Mouse (Mus musculus): ENCODE results near the gene Slc30a7.

The Slc30a7 gene

GRCm38 (mm10) chr3:116006978-116007940 lies at the start of gene Slc30a7, which contains the start of gene Extl2:
Slc30a7 (minus strand) TSS chr3:116007406.
Extl2 (plus strand) TSS chr3:116007462.
- DNase-seq = peak; percentile 86

DNA sequence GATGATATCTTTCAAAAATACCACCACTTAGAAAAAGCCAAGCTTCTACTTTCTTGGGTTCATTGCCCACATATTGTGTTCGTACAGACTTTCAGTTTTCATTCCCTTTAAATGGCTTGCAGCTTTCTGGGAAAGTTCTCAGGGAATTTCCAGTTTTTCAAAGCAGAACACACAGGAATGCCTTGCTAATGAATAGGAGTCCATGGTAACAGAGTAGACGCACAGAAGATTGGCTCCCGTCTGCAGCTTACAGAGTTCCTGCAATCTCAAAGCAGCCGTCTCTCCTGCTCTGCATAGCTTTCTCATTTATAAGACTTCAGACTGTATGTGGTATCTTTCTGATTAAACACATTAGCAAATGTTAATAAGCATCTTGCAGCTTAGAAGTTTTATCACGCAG lies 39.8 kb upstream of the Slc30a7 start:
- DNase-seq = no peak

GRCm38 (mm10) chr3:116046000-116046399 lies 38.8 kb upstream of the Slc30a7 start:
- DNase-seq = no peak

DNA sequence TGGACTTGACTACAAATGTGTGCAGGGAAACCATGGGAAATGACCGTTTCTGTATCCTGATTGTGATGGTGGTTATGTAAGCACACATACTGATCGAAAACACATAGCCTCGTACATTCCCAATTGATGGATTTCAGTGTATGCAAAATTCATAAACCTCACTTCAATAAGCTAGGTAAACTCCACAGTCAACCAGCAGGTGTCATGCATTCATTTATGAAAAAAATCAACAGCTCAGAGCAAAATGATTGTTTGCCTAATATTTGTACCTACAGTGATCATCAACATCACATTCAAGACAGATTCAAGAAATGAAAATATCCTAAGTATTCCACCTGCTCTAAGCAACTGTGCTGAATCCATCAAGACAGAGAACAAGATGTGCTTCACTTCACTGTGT lies 33.6 kb upstream of the Slc30a7 start:
- no peak for DNase-seq

- no peak for DNase-seq
Observed at GRCm38 (mm10) chr3:116033871-116034222, 26.6 kb upstream of the Slc30a7 start.

DNA sequence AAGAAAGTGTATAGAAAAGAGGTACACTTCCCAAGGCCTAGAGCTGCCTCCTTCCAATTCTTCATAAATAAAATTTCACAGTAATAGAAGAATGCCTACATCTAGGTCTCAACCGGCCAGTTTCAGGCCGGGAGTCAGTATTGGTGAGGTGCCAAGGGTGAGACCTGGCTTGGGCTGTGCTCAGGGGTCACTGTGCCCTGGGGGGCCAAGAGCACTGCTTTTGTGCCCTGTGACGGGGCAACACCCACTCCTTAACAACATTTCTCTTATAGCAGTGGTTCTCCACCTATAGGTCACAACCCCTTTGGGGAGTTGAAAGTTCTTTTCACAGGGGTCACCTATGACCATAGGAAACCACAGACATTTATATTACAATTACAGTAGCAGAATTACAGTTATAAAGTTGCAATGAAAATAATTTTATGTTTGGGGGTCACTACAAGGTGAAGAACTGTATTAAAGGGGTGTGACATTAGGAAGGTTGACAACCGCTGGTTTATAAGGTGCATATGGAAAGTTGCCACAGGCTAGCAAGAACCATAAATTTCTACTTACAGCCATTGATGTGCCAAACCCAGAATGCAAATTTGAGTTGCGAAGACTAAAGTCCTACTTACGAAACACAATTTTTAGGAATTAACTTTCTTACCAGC lies 26.1 kb upstream of the Slc30a7 start:
- no peak for DNase-seq

DNA sequence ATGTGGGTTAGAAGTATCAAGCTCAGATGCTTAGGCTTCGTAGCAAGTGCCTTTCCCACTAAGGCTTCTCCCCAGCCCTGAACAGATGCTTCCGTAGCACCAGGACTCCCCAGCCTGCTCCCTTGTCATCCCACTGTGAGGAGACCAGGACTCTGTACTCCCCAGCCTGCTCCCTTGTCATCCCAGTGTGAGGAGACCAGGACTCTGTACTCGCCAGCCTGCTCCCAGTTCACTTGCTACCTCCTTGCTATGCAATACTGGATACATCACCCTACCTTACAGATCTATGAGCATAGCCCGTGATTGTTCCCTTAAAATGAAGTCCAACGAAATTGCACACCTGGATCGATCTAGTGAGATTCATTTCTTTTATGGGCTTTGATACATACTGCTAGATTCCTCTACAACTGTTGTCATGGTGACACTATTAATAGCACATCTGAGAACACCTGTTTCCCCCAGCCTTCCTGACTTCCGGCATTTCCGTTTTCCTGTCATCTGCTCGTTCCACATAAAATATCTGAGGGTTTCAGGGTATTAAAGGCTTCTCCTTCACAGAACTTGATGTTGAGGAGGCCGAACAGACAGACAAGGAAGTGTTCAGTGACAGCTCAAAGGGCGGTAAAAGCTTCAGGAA lies 23.1 kb upstream of the Slc30a7 start:
- DNase-seq = no peak

- DNase-seq = no peak
Observed at GRCm38 (mm10) chr3:116026996-116027395, 19.8 kb upstream of the Slc30a7 start.

DNA sequence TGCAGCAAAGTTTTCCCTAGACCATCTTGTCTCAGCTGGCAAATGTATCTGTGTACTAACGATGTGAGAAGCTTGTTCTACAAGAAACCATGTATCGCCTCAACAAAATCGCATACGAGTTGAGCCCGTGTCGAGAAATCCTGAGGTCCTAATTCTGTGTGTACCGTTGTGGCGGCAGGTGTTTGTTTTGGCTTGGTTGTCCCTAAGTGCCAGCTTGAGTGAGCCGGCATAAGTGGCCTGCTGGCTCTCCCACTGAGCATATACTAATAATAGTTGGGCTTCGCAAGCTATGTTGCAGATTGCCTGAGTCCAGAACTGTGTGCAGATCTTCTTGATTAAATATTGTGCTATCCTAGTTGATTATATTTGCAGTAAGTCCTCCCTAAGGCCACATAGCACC lies 18.5 kb upstream of the Slc30a7 start:
- no peak for DNase-seq

DNA sequence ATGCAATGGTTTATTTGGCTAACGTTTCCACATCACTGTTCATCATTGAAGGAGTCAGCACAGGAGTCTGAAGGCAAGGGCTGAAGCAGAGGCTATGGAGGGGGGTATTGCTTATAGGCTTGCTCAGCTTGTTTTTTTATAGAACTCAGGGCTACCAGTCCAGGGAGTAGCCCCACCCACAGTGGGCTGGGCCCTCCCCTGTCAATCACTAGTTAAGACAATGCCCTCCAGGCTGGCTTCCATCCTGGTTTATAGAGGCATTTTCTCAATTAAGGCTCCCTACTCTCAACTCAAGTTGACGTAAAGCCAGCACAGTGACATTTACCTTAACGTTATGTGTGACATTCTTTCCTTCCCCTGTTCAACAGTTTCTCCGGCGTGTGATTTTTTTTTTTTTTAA lies 17.5 kb upstream of the Slc30a7 start:
- DNase-seq = no peak

DNA sequence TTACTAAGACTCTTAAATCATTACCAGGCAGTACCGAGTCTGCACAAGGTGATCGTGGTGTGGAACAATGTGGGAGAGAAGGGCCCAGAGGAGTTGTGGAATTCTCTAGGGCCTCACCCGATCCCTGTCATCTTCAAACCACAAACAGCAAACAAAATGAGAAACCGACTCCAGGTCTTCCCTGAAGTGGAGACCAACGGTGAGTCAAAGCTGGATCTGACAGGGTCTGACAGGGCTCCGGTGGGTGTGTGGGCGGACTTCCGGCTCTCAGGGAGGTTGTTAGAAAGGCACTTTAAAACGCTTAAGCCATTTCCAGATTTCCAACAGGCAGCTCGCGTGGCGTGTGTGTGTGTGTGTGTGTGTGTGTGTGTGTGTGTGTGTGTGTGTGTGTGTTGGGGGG lies 17.0 kb upstream of the Slc30a7 start:
- DNase-seq = no peak

DNA sequence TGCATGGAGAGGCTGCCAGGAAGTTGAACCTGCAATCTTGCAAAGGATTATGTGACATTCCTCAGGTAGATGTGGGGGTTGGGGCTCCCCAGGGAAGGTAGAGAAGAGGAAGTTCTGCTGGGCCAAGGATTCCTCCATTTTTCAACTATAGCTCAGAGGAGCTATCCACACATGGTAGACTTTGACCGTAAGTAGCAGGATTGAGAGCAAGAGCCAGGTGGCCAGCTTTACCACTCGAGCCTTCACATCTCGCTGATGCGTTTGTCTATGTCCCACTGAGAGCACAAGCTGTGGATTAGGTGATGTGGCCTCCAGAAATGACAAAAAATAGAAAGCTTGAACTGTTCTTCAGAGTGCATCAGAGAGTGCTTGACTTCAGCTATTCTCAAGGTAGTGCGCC lies 11.9 kb upstream of the Slc30a7 start:
- DNase-seq = no peak

DNA sequence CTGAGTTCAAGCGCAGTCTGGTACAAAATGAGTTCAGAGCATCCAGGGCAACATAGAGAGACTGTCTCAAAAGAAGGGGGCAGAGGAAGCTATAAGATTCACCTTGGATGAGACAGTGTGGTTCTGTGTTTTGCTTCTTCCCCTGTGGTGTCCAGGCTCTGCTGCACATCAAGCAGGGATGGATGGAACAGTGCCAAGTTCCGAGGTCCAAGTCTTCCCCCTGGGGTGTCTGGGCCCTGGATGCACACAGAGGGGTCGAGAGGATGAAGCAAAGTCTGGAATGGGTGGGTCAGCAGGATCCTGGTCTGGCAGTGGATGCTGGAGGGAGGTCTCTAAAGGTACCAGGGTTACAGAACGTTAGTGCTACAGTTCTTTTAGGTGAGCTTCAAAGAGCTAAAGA lies 11.4 kb upstream of the Slc30a7 start:
- DNase-seq = no peak

GRCm38 (mm10) chr3:116016116-116016515 lies 8.9 kb upstream of the Slc30a7 start:
- DNase-seq = no peak

DNA sequence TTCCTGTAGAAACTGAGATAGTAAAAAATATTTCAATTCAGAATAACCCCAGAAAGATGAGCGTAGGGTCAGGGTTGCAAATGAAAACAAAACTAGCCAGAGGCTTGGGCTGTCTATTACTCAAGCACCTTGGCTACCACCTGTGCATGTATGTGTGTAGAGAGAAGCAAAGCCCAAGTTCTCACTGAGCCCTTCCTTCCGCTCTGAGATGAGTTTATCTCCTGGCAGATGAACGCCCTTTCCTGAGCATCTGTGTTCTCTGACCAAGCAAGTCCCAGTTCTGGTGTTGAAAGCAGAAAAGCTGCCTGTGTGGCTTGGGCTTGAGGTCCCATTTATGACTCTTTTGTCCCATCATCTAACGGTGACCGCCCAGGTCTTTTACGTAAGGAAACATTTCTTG lies 7.7 kb upstream of the Slc30a7 start:
- DNase-seq = no peak

GRCm38 (mm10) chr3:116009622-116010344 lies 2.6 kb upstream of the Slc30a7 start:
- no peak for DNase-seq

DNA sequence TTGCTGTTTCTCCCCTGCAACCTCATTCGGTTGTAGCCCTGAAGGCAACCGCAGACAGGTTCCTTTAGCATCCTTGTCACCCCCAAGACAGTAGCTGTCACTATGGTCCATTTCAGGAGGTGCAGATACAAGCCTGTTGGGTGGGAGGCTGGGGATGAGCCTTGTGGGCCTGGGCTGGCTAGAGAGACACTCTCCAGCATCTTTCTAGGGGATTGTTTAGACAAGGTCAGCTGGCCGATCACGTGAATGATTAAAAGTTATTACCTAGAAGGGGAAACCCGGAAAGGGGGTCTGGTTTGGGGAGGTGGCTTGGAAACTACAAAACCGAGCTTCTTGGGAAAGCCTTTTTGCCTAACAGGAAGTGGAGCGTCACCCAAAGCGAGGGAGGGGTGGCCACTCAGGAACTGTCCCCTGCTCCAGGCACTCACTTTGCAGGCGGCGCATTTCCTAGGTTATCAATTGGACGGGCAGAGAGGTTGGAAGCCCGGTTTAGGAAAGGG lies 785 bp upstream of the Slc30a7 start:
- DNase-seq = peak; percentile 72

- no peak for DNase-seq
Observed at GRCm38 (mm10) chr3:116006284-116006977, 775 bp downstream of the Slc30a7 start.

GRCm38 (mm10) chr3:115996929-115997328 lies 10.3 kb downstream of the Slc30a7 start:
- no peak for DNase-seq

DNA sequence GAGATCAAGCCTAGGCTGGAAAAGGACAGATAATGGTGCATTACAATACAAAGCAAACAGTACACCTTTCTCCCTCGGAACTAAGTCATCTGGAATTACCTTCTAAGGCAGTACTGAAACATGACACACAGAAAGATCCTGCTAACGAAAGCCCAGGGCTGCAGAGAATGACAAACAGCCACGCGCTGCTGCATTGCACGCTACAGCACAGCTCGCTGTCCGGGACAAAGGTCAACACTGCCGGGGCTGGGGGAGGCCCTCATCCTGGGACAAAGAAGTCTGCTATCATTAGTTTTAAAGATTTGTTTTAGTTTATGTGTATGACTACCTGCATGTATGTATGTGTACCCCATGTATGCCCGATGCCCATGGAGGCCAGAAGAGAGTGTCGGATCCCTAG lies 14.2 kb downstream of the Slc30a7 start:
- no peak for DNase-seq

DNA sequence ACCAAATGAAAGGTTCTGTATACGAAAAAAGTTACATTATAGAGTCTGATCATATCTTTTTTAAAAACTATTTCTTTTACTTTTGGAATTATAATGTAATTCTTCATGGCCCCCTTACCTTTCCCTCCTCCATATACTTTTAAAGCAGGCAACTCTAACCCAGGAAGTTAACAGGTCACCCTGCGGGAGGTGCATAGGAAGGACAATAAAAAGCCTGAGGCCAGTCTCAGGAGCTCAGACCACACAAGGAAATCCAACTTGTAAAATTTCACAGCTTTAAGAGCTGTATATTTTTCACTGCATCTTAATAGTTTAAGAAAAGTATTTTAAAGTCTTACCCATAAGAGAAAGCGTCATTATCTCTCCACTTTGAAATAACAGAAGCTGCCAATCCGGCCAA lies 14.6 kb downstream of the Slc30a7 start:
- no peak for DNase-seq

DNA sequence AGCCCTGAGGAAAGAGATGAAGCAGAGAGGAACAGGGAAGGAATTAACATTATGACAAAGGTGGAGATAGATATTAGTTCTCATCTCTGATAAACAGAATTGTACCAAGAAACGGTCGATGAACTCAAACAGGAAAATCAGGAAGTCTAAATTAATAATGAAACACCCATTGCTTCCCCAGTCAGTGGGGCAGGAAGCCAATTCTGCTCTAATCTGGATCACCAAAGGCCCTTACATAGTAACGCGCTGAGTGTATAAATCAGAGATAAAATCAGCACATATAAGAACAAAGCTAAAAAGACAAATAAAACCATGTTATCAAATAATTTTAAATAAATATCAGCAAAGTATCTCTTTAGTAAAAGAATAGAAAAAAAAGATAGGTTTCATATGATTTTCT lies 15.1 kb downstream of the Slc30a7 start:
- DNase-seq = no peak
